Mouse (Mus musculus) ES-Bruce4 (cell line): ENCODE data around the gene Klf4.

Experiments used
- CTCF ChIP-seq: IDR thresholded peaks from one replicate; pipeline ENCODE4 v1.8.1; 2011; ENCODE audit warnings: low read depth, low read length
- EP300 ChIP-seq: IDR thresholded peaks from 2 replicates; pipeline ENCODE4 v1.6.1; 2011; ENCODE audit warnings: low read depth, low read length; ENCODE audit not compliant: insufficient read depth
- POLR2A ChIP-seq: IDR thresholded peaks from one replicate; pipeline ENCODE4 v1.8.1; 2011; ENCODE audit warnings: low read length; ENCODE audit not compliant: insufficient read depth

DNA sequence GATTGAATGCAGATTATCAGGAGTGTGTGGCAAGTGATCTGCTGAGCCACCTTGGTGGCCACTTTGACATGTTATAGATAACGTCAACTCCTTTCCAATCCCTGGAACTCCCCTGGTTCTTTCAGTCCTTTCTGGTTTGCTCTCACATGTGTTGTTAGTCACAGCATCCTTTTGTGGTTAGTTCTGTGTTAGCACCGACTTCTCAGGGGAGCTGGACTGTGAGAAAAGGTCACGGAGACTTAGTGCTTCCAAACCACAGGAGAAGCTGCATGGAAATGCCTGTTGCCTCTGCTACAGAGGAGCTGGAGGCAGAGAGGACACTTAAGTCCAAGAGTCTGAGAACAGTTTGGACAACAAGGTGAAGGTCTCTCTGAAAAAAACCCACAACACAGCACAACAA, 42.9 kb downstream of the Klf4 start:
- TF ChIP-seq POLR2A (no peak), CTCF (no peak), EP300 (no peak)
